Mouse (Mus musculus): ENCODE results near the gene Tspan14.

Tspan14 gene

GRCm38 (mm10) chr14:40968051-40968450 is 1.4 kb upstream of the Tspan14 start:
- no peak for DNase-seq

- no peak for DNase-seq
Observed at GRCm38 (mm10) chr14:40967598-40967900, 942 bp upstream of the Tspan14 start.

GRCm38 (mm10) chr14:40966862-40967597 is 423 bp upstream of the Tspan14 start:
- peak; percentile 97 for DNase-seq

GRCm38 (mm10) chr14:40965507-40966356 is 875 bp downstream of the Tspan14 start:
- no peak for DNase-seq

- no peak for DNase-seq
Observed at GRCm38 (mm10) chr14:40964881-40965280, 1.7 kb downstream of the Tspan14 start.

- DNase-seq = no peak
Observed at GRCm38 (mm10) chr14:40964214-40964610, 2.4 kb downstream of the Tspan14 start.

- no peak for DNase-seq
Observed at GRCm38 (mm10) chr14:40963501-40964213, 3.0 kb downstream of the Tspan14 start.

GRCm38 (mm10) chr14:40962365-40963290 is 4.0 kb downstream of the Tspan14 start:
- no peak for DNase-seq

- no peak for DNase-seq
Observed at GRCm38 (mm10) chr14:40960237-40960636, 6.4 kb downstream of the Tspan14 start.

GRCm38 (mm10) chr14:40959586-40959985 is 7.0 kb downstream of the Tspan14 start:
- no peak for DNase-seq

- DNase-seq = no peak
Observed at GRCm38 (mm10) chr14:40958986-40959381, 7.6 kb downstream of the Tspan14 start.

- DNase-seq = peak; percentile 82
Observed at GRCm38 (mm10) chr14:40958083-40958985, 8.3 kb downstream of the Tspan14 start.

- no peak for DNase-seq
Observed at GRCm38 (mm10) chr14:40957607-40958006, 9.0 kb downstream of the Tspan14 start.

- DNase-seq = no peak
Observed at GRCm38 (mm10) chr14:40956252-40957146, 10.1 kb downstream of the Tspan14 start.

- peak; percentile 83 for DNase-seq
Observed at GRCm38 (mm10) chr14:40955596-40956251, 10.9 kb downstream of the Tspan14 start.

GRCm38 (mm10) chr14:40955146-40955545 is 11.5 kb downstream of the Tspan14 start:
- DNase-seq = no peak

- no peak for DNase-seq
Observed at GRCm38 (mm10) chr14:40953381-40953780, 13.2 kb downstream of the Tspan14 start.

- no peak for DNase-seq
Observed at GRCm38 (mm10) chr14:40952715-40953114, 13.9 kb downstream of the Tspan14 start.

- DNase-seq = no peak
Observed at GRCm38 (mm10) chr14:40952301-40952700, 14.3 kb downstream of the Tspan14 start.

Measured in right cerebral cortex, postnatal 14 days (tissue).